Mouse (Mus musculus) kidney, postnatal 10 days (tissue): ENCODE data around the gene Smyd3.

Experiments
- DNase-seq: peaks from one replicate; pipeline ENCODE4 v3.0.0; 2021; ENCODE audit warnings: mixed read lengths

Smyd3 gene

GRCm38 (mm10) chr1:179281401-179282121 lies 236.3 kb downstream of the Smyd3 start:
- DNase-seq: peak; percentile 71

- DNase-seq: no peak
Measured at GRCm38 (mm10) chr1:179279116-179279515, 238.7 kb downstream of the Smyd3 start.

GRCm38 (mm10) chr1:179277346-179277745 lies 240.5 kb downstream of the Smyd3 start:
- DNase-seq: no peak

- no peak for DNase-seq
Measured at GRCm38 (mm10) chr1:179276866-179277265, 241.0 kb downstream of the Smyd3 start.

- DNase-seq: no peak
Measured at GRCm38 (mm10) chr1:179272926-179273325, 244.9 kb downstream of the Smyd3 start.

GRCm38 (mm10) chr1:179272351-179272750 lies 245.5 kb downstream of the Smyd3 start:
- no peak for DNase-seq

GRCm38 (mm10) chr1:179266936-179267335 lies 250.9 kb downstream of the Smyd3 start:
- no peak for DNase-seq

GRCm38 (mm10) chr1:179261496-179261966 lies 256.3 kb downstream of the Smyd3 start:
- DNase-seq: peak; percentile 13

- no peak for DNase-seq
Measured at GRCm38 (mm10) chr1:179255826-179256512, 261.9 kb downstream of the Smyd3 start.

- DNase-seq: no peak
Measured at GRCm38 (mm10) chr1:179254531-179254930, 263.3 kb downstream of the Smyd3 start.

- no peak for DNase-seq
Measured at GRCm38 (mm10) chr1:179252611-179253010, 265.2 kb downstream of the Smyd3 start.

- no peak for DNase-seq
Measured at GRCm38 (mm10) chr1:179250388-179250787, 267.5 kb downstream of the Smyd3 start.

GRCm38 (mm10) chr1:179243554-179243953 lies 274.3 kb downstream of the Smyd3 start:
- DNase-seq: no peak

- no peak for DNase-seq
Measured at GRCm38 (mm10) chr1:179240663-179241279, 277.1 kb downstream of the Smyd3 start.

GRCm38 (mm10) chr1:179238639-179239038 lies 279.2 kb downstream of the Smyd3 start:
- DNase-seq: no peak

GRCm38 (mm10) chr1:179237989-179238388 lies 279.9 kb downstream of the Smyd3 start:
- DNase-seq: peak; percentile 56

- no peak for DNase-seq
Measured at GRCm38 (mm10) chr1:179236217-179236840, 281.5 kb downstream of the Smyd3 start.

GRCm38 (mm10) chr1:179231777-179232661 lies 285.8 kb downstream of the Smyd3 start:
- DNase-seq: peak; percentile 85

GRCm38 (mm10) chr1:179229515-179229914 lies 288.3 kb downstream of the Smyd3 start:
- no peak for DNase-seq

GRCm38 (mm10) chr1:179220290-179220689 lies 297.6 kb downstream of the Smyd3 start:
- no peak for DNase-seq

GRCm38 (mm10) chr1:179218061-179218460 lies 299.8 kb downstream of the Smyd3 start:
- DNase-seq: no peak

- DNase-seq: no peak
Measured at GRCm38 (mm10) chr1:179217036-179217435, 300.8 kb downstream of the Smyd3 start.
